Comparison of ENCODE assay signal across 8 mouse cellular contexts in the genomic region with DNA sequence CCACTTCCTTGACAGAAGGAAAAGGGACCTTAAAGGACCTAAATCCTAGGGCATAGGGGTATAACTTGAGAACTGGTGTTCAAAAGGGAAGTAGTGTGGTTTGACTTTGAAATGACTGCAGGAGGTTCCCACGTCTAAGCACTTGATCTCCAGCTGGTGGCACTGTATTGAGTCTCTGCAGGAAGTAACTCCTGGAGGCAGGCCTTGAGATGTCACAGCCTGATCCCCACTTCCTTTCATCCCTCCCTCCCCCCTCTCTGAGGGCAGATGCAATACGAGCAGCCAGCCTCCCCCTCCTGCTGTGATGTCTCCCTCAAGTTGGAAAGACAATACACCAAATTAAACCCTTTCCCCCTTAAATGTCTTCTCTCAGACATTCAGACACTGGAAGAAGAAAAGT. TPM values are rescaled to one million over a fixed set of nuclear protein-coding genes. Genes with fewer than 3 reads are reported as not detected.
DNase-seq lines count a peak whose midpoint lies in the region; ATAC-seq and TF ChIP-seq lines count a peak whose summit lies in the region.

No protein-coding gene starts in this region.

- DNase-seq in layer of hippocampus, adult 2 months (ENCODE audit: low spot score in 2 of 2), result no peak
- no peak for DNase-seq in layer of hippocampus, postnatal 36 days
- DNase-seq in lung, adult 2 months, result no peak
- no peak for DNase-seq in urinary bladder, postnatal 25 days (ENCODE audit: low spot score)
- DNase-seq in layer of hippocampus, postnatal 10 days (ENCODE audit: low spot score in 2 of 2), result no peak

- no peaks in the 10 kb centered on the region for H3K9me3 ChIP-seq in intestine, embryonic 15.5 days
- no peaks in the 10 kb centered on the region for H3K9me3 ChIP-seq in stomach, embryonic 15.5 days

- H3K27me3 ChIP-seq in intestine, embryonic 15.5 days (replicated peaks), result no peaks in the 10 kb centered on the region
- H3K27me3 ChIP-seq in stomach, embryonic 15.5 days (replicated peaks), result no peaks in the 10 kb centered on the region

- peak; percentile 73 for ATAC-seq in intestine, embryonic 15.5 days
- ATAC-seq in stomach, embryonic 15.5 days (ENCODE audit: insufficient read depth, low FRiP score, low read depth), result peak; percentile 59; the same call in 1 of the 2 replicates

- H3K36me3 ChIP-seq in intestine, embryonic 15.5 days, result no peaks in the 10 kb centered on the region
- H3K36me3 ChIP-seq in stomach, embryonic 15.5 days, result no peaks in the 10 kb centered on the region

- H3K9ac ChIP-seq in intestine, embryonic 15.5 days, result no peak overlapping the region
- no peak overlapping the region for H3K9ac ChIP-seq in stomach, embryonic 15.5 days

- peak overlapping the region; percentile 17; the same call in 1 of the 2 replicates for H3K4me2 ChIP-seq in intestine, embryonic 15.5 days (replicated peaks)
- no peak overlapping the region for H3K4me2 ChIP-seq in stomach, embryonic 15.5 days

- TF ChIP-seq POLR2A in bone marrow macrophage, adult 2 months (IDR thresholded peaks at IDR 0.05; ENCODE audit: borderline replicate concordance, low read depth, low read length), result no peak
- no peak for TF ChIP-seq POLR2A in lung, adult 2 months (IDR thresholded peaks at IDR 0.05; ENCODE audit: borderline replicate concordance, extremely low read depth, low read depth, low read length)

- H3K4me3 ChIP-seq in layer of hippocampus, adult 2 months, result no peak overlapping the region
- peak overlapping the region; percentile 29 for H3K4me3 ChIP-seq in bone marrow macrophage, adult 2 months (ENCODE audit: insufficient read depth, low read length)
- H3K4me3 ChIP-seq in intestine, embryonic 15.5 days (replicated peaks), result no peak overlapping the region
- no peak overlapping the region for H3K4me3 ChIP-seq in lung, adult 2 months (replicated peaks; ENCODE audit: extremely low read depth, low read depth, low read length)
- no peak overlapping the region for H3K4me3 ChIP-seq in stomach, embryonic 15.5 days (replicated peaks)

- WGBS in intestine, embryonic 15.5 days, result 14% methylated on average over 2 of the region's 2 CpGs
- 22% methylated on average over 2 of the region's 2 CpGs for WGBS in lung, adult 2 months
- 15% methylated on average over 2 of the region's 2 CpGs for WGBS in stomach, embryonic 15.5 days

- peak; percentile 51 for TF ChIP-seq CTCF in layer of hippocampus, adult 2 months (conservative IDR thresholded peaks at IDR 0.05)
- no peak for TF ChIP-seq CTCF in bone marrow macrophage, adult 2 months (IDR thresholded peaks at IDR 0.05; ENCODE audit: low read depth, low read length)
- 0 out of 2 replicates have a peak, but pooled peaks have one; percentile 23 for TF ChIP-seq CTCF in lung, adult 2 months (IDR thresholded peaks at IDR 0.05; ENCODE audit: insufficient read depth, low read length)

- no peak overlapping the region for H3K27ac ChIP-seq in layer of hippocampus, adult 2 months
- peak overlapping the region; percentile 63 for H3K27ac ChIP-seq in bone marrow macrophage, adult 2 months (ENCODE audit: insufficient read depth, low read depth, low read length)
- peak overlapping the region; percentile 29 for H3K27ac ChIP-seq in intestine, embryonic 15.5 days
- 0 out of 2 replicates have a peak overlapping the region, but pooled peaks have one; percentile 1 for H3K27ac ChIP-seq in stomach, embryonic 15.5 days

- H3K4me1 ChIP-seq in bone marrow macrophage, adult 2 months (ENCODE audit: control insufficient read depth, insufficient read depth, low read length), result peaks cover 15% of the 10 kb centered on the region
- 0 out of 2 replicates have a peak, but pooled peaks cover 6% of the 10 kb centered on the region for H3K4me1 ChIP-seq in intestine, embryonic 15.5 days (replicated peaks)
- peaks cover 8% of the 10 kb centered on the region; the same call in 1 of the 2 replicates for H3K4me1 ChIP-seq in lung, adult 2 months (ENCODE audit: control insufficient read depth, insufficient read depth, low read length)
- no peaks in the 10 kb centered on the region for H3K4me1 ChIP-seq in stomach, embryonic 15.5 days

RNA-seq across cellular contexts. Expression of gene C2cd5, which starts 14.6 kb away (rescaled TPM):
- total RNA-seq in layer of hippocampus, adult 2 months (2021), result 100 to 1,000 TPM; 106 to 108 TPM
- 100 to 1,000 TPM in 1 of 2 experiments, 10 to 100 TPM in 1; 97.8 to 114 TPM for total RNA-seq in layer of hippocampus, postnatal 36 days (2021)
- 25.9 and 27.1 TPM in 2 replicates for polyA plus RNA-seq in bone marrow macrophage, adult 2 months (2012; ENCODE audit: insufficient read depth, insufficient read length, missing spikeins)
- 19.8 and 22.0 TPM in 2 replicates for polyA plus RNA-seq in intestine, embryonic 15.5 days (2015; fragmentation: Nextera tagmentation; extraction: Ambion mirVana)
- 10.1 and 16.7 TPM in 2 replicates for polyA plus RNA-seq in lung, adult 2 months (2012; rRNA removed)
- 22.6 and 22.8 TPM in 2 replicates for polyA plus RNA-seq in stomach, embryonic 15.5 days (2015; fragmentation: Nextera tagmentation; extraction: Ambion mirVana)
- 10 to 100 TPM; 66.6 to 77.6 TPM for total RNA-seq in layer of hippocampus, postnatal 10 days (2021)

RNA-seq across cellular contexts. Expression of gene Etnk1, which starts 52.5 kb away (rescaled TPM):
- 100 to 1,000 TPM; 173 to 175 TPM for total RNA-seq in layer of hippocampus, adult 2 months (2021)
- 100 to 1,000 TPM; 188 to 192 TPM for total RNA-seq in layer of hippocampus, postnatal 36 days (2021)
- polyA plus RNA-seq in bone marrow macrophage, adult 2 months (2012; ENCODE audit: insufficient read depth, insufficient read length, missing spikeins), result 36.4 and 39.7 TPM in 2 replicates
- 17.9 and 18.6 TPM in 2 replicates for polyA plus RNA-seq in intestine, embryonic 15.5 days (2015; fragmentation: Nextera tagmentation; extraction: Ambion mirVana)
- 25.9 and 38.7 TPM in 2 replicates for polyA plus RNA-seq in lung, adult 2 months (2012; rRNA removed)
- 17.2 and 18.7 TPM in 2 replicates for polyA plus RNA-seq in stomach, embryonic 15.5 days (2015; fragmentation: Nextera tagmentation; extraction: Ambion mirVana)
- 100 to 1,000 TPM; 142 to 157 TPM for total RNA-seq in layer of hippocampus, postnatal 10 days (2021)
